Mouse (Mus musculus): ENCODE results near the gene C2cd4a. TPM values are rescaled to one million over a fixed set of nuclear protein-coding genes. Genes with fewer than 3 reads are reported as not detected.
A peak's percentile ranks its signal among the peaks of the same experiment; 100 is the strongest.

Gene C2cd4a
- polyA plus RNA-seq, 1 experiment = not detected

GRCm38 (mm10) chr9:67863332-67863731 is 31.2 kb upstream of the C2cd4a start:
- Histone ChIP-seq H3K4me1 (ENCODE audit: control insufficient read depth, insufficient read depth, low read length) (peaks cover 2% of the 10 kb centered on the region), H3K27ac (ENCODE audit: insufficient read depth, low read depth, low read length) (no peak overlapping the region), H3K4me3 (ENCODE audit: insufficient read depth, low read length) (no peak overlapping the region)
- TF ChIP-seq POLR2A (IDR thresholded peaks at IDR 0.05; ENCODE audit: borderline replicate concordance, low read depth, low read length) (no peak), CTCF (IDR thresholded peaks at IDR 0.05; ENCODE audit: low read depth, low read length) (no peak)

- Histone ChIP-seq H3K4me1 (ENCODE audit: control insufficient read depth, insufficient read depth, low read length) (no peaks in the 10 kb centered on the region), H3K4me3 (ENCODE audit: insufficient read depth, low read length) (no peak overlapping the region), H3K27ac (ENCODE audit: insufficient read depth, low read depth, low read length) (no peak overlapping the region)
- TF ChIP-seq POLR2A (IDR thresholded peaks at IDR 0.05; ENCODE audit: borderline replicate concordance, low read depth, low read length) (no peak), CTCF (IDR thresholded peaks at IDR 0.05; ENCODE audit: low read depth, low read length) (no peak)
Measured at GRCm38 (mm10) chr9:67860273-67860672, 28.1 kb upstream of the C2cd4a start.

- 0 out of 2 replicates have a peak, but pooled peaks have one; percentile 14 for TF ChIP-seq CTCF (IDR thresholded peaks at IDR 0.05; ENCODE audit: low read depth, low read length)
- TF ChIP-seq POLR2A (IDR thresholded peaks at IDR 0.05; ENCODE audit: borderline replicate concordance, low read depth, low read length) = no peak
- H3K4me3 ChIP-seq (ENCODE audit: insufficient read depth, low read length) = no peak overlapping the region
- peaks cover 28% of the 10 kb centered on the region for H3K4me1 ChIP-seq (ENCODE audit: control insufficient read depth, insufficient read depth, low read length)
- H3K27ac ChIP-seq (ENCODE audit: insufficient read depth, low read depth, low read length) = no peak overlapping the region
Measured at GRCm38 (mm10) chr9:67851150-67851549, 19.0 kb upstream of the C2cd4a start.

- Histone ChIP-seq H3K4me1 (ENCODE audit: control insufficient read depth, insufficient read depth, low read length) (peaks cover 32% of the 10 kb centered on the region), H3K4me3 (ENCODE audit: insufficient read depth, low read length) (no peak overlapping the region), H3K27ac (ENCODE audit: insufficient read depth, low read depth, low read length) (no peak overlapping the region)
- TF ChIP-seq POLR2A (IDR thresholded peaks at IDR 0.05; ENCODE audit: borderline replicate concordance, low read depth, low read length) = no peak
- no peak for TF ChIP-seq CTCF (IDR thresholded peaks at IDR 0.05; ENCODE audit: low read depth, low read length)
Measured at GRCm38 (mm10) chr9:67849846-67850245, 17.7 kb upstream of the C2cd4a start.

- no peak overlapping the region for H3K27ac ChIP-seq (ENCODE audit: insufficient read depth, low read depth, low read length)
- H3K4me3 ChIP-seq (ENCODE audit: insufficient read depth, low read length) = no peak overlapping the region
- TF ChIP-seq POLR2A (IDR thresholded peaks at IDR 0.05; ENCODE audit: borderline replicate concordance, low read depth, low read length) = no peak
- H3K4me1 ChIP-seq (ENCODE audit: control insufficient read depth, insufficient read depth, low read length) = peaks cover 36% of the 10 kb centered on the region
Measured at GRCm38 (mm10) chr9:67849397-67849796, 17.3 kb upstream of the C2cd4a start.

- Histone ChIP-seq H3K27ac (ENCODE audit: insufficient read depth, low read depth, low read length) (peak overlapping the region; percentile 93), H3K4me3 (ENCODE audit: insufficient read depth, low read length) (peak overlapping the region; percentile 52), H3K4me1 (ENCODE audit: control insufficient read depth, insufficient read depth, low read length) (peaks cover 46% of the 10 kb centered on the region)
- TF ChIP-seq CTCF (IDR thresholded peaks at IDR 0.05; ENCODE audit: low read depth, low read length) = no peak
- TF ChIP-seq POLR2A (IDR thresholded peaks at IDR 0.05; ENCODE audit: borderline replicate concordance, low read depth, low read length) = no peak
Measured at GRCm38 (mm10) chr9:67847606-67848005, 15.5 kb upstream of the C2cd4a start.

- Histone ChIP-seq H3K4me3 (ENCODE audit: insufficient read depth, low read length) (no peak overlapping the region), H3K4me1 (ENCODE audit: control insufficient read depth, insufficient read depth, low read length) (peaks cover 53% of the 10 kb centered on the region), H3K27ac (ENCODE audit: insufficient read depth, low read depth, low read length) (peak overlapping the region; percentile 93)
- no peak for TF ChIP-seq CTCF (IDR thresholded peaks at IDR 0.05; ENCODE audit: low read depth, low read length)
- no peak for TF ChIP-seq POLR2A (IDR thresholded peaks at IDR 0.05; ENCODE audit: borderline replicate concordance, low read depth, low read length)
Measured at GRCm38 (mm10) chr9:67846089-67846488, 14.0 kb upstream of the C2cd4a start.

- TF ChIP-seq POLR2A (IDR thresholded peaks at IDR 0.05; ENCODE audit: borderline replicate concordance, low read depth, low read length) (no peak), CTCF (IDR thresholded peaks at IDR 0.05; ENCODE audit: low read depth, low read length) (no peak)
- Histone ChIP-seq H3K27ac (ENCODE audit: insufficient read depth, low read depth, low read length) (peak overlapping the region; percentile 93), H3K4me1 (ENCODE audit: control insufficient read depth, insufficient read depth, low read length) (peaks cover 53% of the 10 kb centered on the region), H3K4me3 (ENCODE audit: insufficient read depth, low read length) (peak overlapping the region; percentile 30)
Measured at GRCm38 (mm10) chr9:67845648-67846047, 13.5 kb upstream of the C2cd4a start.

- H3K4me1 ChIP-seq (ENCODE audit: control insufficient read depth, insufficient read depth, low read length) = peaks cover 53% of the 10 kb centered on the region
Measured at GRCm38 (mm10) chr9:67845012-67845411, 12.9 kb upstream of the C2cd4a start.

GRCm38 (mm10) chr9:67842797-67843196 is 10.7 kb upstream of the C2cd4a start:
- Histone ChIP-seq H3K4me3 (ENCODE audit: insufficient read depth, low read length) (peak overlapping the region; percentile 33; the same call in 1 of the 2 replicates), H3K27ac (ENCODE audit: insufficient read depth, low read depth, low read length) (peak overlapping the region; percentile 94), H3K4me1 (ENCODE audit: control insufficient read depth, insufficient read depth, low read length) (peaks cover 55% of the 10 kb centered on the region)
- TF ChIP-seq POLR2A (IDR thresholded peaks at IDR 0.05; ENCODE audit: borderline replicate concordance, low read depth, low read length) (no peak), CTCF (IDR thresholded peaks at IDR 0.05; ENCODE audit: low read depth, low read length) (no peak)

More at GRCm38 (mm10) chr9:67845012-67845411, 12.9 kb upstream of the C2cd4a start:
- H3K4me3 ChIP-seq (ENCODE audit: insufficient read depth, low read length) = peak overlapping the region; percentile 37
- H3K27ac ChIP-seq (ENCODE audit: insufficient read depth, low read depth, low read length) = peak overlapping the region; percentile 93
- TF ChIP-seq CTCF (IDR thresholded peaks at IDR 0.05; ENCODE audit: low read depth, low read length) = no peak
- no peak for TF ChIP-seq POLR2A (IDR thresholded peaks at IDR 0.05; ENCODE audit: borderline replicate concordance, low read depth, low read length)
